Comparison of ENCODE assay signal across 8 mouse cellular contexts in the genomic region with DNA sequence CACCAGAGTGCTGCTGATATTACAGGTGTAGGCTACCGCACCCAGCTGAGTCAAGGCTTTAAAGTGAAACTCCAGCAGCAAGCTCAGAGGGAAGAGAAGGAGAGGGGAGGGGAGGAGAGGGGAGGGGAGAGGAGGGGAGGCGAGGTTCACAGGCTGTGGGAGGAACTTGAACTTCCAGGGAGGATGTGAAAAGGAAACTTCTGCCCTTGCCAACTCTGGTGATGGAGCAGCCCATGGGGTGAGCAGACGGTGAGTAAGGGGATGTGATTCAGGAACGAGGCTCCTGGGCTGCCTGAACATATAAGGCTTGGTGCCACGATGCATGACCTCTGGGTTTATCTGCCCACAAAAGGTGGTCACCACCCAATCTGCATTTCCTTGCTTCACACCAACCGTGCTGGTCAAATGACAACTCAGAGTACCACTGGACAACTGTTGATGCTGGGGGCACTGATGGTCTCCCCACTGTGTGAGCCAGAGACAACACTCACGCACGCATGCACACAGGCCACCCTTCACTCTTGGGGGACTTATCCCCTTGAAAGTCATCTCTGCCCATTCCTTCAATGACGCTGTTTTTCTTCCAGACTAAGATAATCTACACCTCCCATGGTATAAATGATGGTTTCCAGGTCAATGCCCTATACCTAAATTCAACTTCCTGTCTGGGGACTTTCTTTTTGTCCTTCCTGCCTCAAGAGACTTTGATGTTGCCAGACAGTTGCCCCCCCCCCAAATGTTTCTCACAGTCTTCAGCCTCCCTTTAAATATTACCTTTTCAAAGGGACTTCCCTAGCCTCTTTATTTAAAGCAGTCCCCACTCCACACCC.
A peak's percentile ranks its signal among the peaks of the same experiment; 100 is the strongest.
DNase-seq lines count a peak whose midpoint lies in the region; ATAC-seq and TF ChIP-seq lines count a peak whose summit lies in the region.

No protein-coding gene starts in this region.

- H3K27ac ChIP-seq in lung, embryonic 14.5 days (ENCODE audit: low read depth): no peak overlapping the region
- H3K27ac ChIP-seq in left cerebral cortex, adult 2 months: no peak overlapping the region

- H3K27me3 ChIP-seq in lung, embryonic 14.5 days (ENCODE audit: insufficient read depth, low read length): no peaks in the 10 kb centered on the region

- no peak for TF ChIP-seq CTCF in lung, embryonic 14.5 days (IDR thresholded peaks at IDR 0.05; ENCODE audit: low read depth)
- no peak for TF ChIP-seq CTCF in left cerebral cortex, adult 2 months (IDR thresholded peaks at IDR 0.05)

- no peak overlapping the region for H3K4me2 ChIP-seq in lung, embryonic 14.5 days

- no peak overlapping the region for H3K9ac ChIP-seq in lung, embryonic 14.5 days

- ATAC-seq in lung, embryonic 14.5 days (ENCODE audit: insufficient read depth): peak; percentile 48; the same call in 1 of the 2 replicates
- peak; percentile 52 to 57 for ATAC-seq in hematopoietic stem cell, adult 5-6 weeks (replicated peaks in 1 of 2; ENCODE audit: insufficient read depth in 1 of 2, low FRiP score in 2 of 2, low TSS enrichment in 1 of 2, low read depth in 1 of 2, poor library complexity in 2 of 2, severe bottlenecking in 2 of 2)

- intact Hi-C loops in left cerebral cortex, adult 2 months (cut with DNase I): no loop called here

- H3K9me3 ChIP-seq in lung, embryonic 14.5 days (ENCODE audit: low read depth, low read length): no peaks in the 10 kb centered on the region

- peaks cover 10% of the 10 kb centered on the region; the same call in 1 of the 2 replicates for H3K4me1 ChIP-seq in lung, embryonic 14.5 days (ENCODE audit: insufficient read depth)

- no peaks in the 10 kb centered on the region for H3K36me3 ChIP-seq in lung, embryonic 14.5 days (ENCODE audit: insufficient read depth)

- no peak overlapping the region for H3K4me3 ChIP-seq in lung, embryonic 14.5 days (ENCODE audit: low read depth, low read length)
- H3K4me3 ChIP-seq in left cerebral cortex, adult 2 months: no peak overlapping the region

- peak; percentile 37 for DNase-seq in lung, embryonic 14.5 days
- DNase-seq in lung, postnatal 25 days (ENCODE audit: low spot score): no peak
- peak; percentile 38 for DNase-seq in adipocyte (ENCODE audit: low spot score)
- peak; percentile 31 for DNase-seq in naive thymus-derived CD4-positive, alpha-beta T cell, adult 2 months (ENCODE audit: low read depth)
- DNase-seq in left cerebral cortex, adult 2 months (ENCODE audit: extremely low spot score in 1 of 2, low spot score in 2 of 2): no peak
- DNase-seq in spleen, adult 12 weeks (ENCODE audit: low spot score): no peak
- no peak for DNase-seq in gastrocnemius, postnatal 4 days (ENCODE audit: low spot score in 2 of 2)

- 62% methylated on average over 9 of the region's 9 CpGs for WGBS in lung, embryonic 14.5 days

Comparison
In these comparisons a context has a peak if more than half of its experiments do, and no peak if none do; other contexts are left out.
1. DNase-seq: peak in lung, embryonic 14.5 days (single experiment), adipocyte (single experiment) and naive thymus-derived CD4-positive, alpha-beta T cell, adult 2 months (single experiment); none in lung, postnatal 25 days (single experiment), left cerebral cortex, adult 2 months (0 of 2), spleen, adult 12 weeks (single experiment) and gastrocnemius, postnatal 4 days (0 of 2).